Mouse (Mus musculus): Measurements from ENCODE around the gene 1110017D15Rik. TPM values are rescaled to one million over a fixed set of nuclear protein-coding genes. Genes with fewer than 3 reads are reported as not detected.

The 1110017D15Rik gene
- total and polyA plus RNA-seq, 3 experiments = 0.08 to 10.5 (median 0.22) TPM

DNA sequence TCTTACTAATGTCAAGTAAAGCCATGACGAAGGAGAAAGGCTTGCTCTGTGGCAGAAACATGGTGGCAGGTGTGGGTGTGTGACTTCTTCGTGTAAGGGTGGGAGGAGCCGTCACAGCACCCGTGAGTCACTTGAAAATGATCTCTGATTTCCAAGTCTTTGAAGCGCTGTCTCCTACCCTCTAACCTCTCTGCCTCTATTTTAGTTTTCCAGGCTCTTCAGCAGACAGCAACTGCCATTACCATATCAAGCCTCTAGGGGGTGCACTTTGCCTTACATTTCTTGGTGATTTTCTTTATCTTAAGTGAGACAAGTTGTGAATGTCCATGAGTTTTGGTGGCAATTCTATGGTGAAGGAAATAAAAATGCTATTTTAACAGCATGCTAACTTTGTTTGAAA lies 5.7 kb upstream of the 1110017D15Rik start:
- Histone ChIP-seq H3K36me3 (replicated peaks) (no peaks in the 10 kb centered on the region), H3K9me3 (replicated peaks) (no peaks in the 10 kb centered on the region), H3K4me3 (ENCODE audit: low read depth, low read length) (no peak overlapping the region), H3K4me1 (ENCODE audit: insufficient read depth, low read depth, low read length) (peaks cover 2% of the 10 kb centered on the region; the same call in 1 of the 2 replicates), H3K27me3 (ENCODE audit: insufficient read depth, low read length) (peaks cover 35% of the 10 kb centered on the region)
- ATAC-seq (ENCODE audit: extremely low read depth, insufficient number of reproducible peaks, low FRiP score, poor library complexity, severe bottlenecking) (no peak), DNase-seq (ENCODE audit: low spot score) (peak; percentile 21)
- peak; percentile 43; the same call in 1 of the 2 replicates for TF ChIP-seq CTCF (IDR thresholded peaks at IDR 0.05; ENCODE audit: low read depth, low read length)
- no peak for TF ChIP-seq GATA1 (IDR thresholded peaks at IDR 0.05; ENCODE audit: borderline replicate concordance, low read length)

DNA sequence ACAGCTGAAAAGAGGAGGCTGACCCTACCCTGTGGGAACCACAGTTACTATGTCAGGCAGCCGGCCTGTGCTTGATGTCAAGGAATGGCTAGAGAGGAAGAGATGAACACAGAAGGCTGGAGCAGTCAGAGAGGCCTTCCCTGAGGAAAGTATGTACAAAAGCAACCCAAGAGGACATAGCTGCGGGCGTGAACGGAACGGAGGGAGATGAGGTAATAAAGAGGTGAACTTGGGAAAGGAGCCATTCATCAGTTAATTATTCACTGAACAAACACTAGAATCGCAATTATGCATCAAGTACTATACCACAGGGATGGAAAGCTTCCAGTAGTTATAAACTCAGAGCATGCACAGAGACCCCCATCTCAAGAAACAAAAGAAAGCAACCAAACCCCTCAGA lies 5.0 kb upstream of the 1110017D15Rik start:
- Histone ChIP-seq H3K27me3 (ENCODE audit: insufficient read depth, low read length) (peaks cover 32% of the 10 kb centered on the region), H3K9me3 (replicated peaks) (no peaks in the 10 kb centered on the region), H3K4me3 (ENCODE audit: low read depth, low read length) (no peak overlapping the region), H3K4me1 (ENCODE audit: insufficient read depth, low read depth, low read length) (peaks cover 2% of the 10 kb centered on the region; the same call in 1 of the 2 replicates), H3K36me3 (replicated peaks) (no peaks in the 10 kb centered on the region)
- no peak for ATAC-seq (ENCODE audit: extremely low read depth, insufficient number of reproducible peaks, low FRiP score, poor library complexity, severe bottlenecking)
- TF ChIP-seq POLR2AphosphoS5 (IDR thresholded peaks at IDR 0.05; ENCODE audit: insufficient replicate concordance, low read depth, low read length) = no peak
- TF ChIP-seq TAL1 (conservative IDR thresholded peaks at IDR 0.05; ENCODE audit: low read depth, low read length) = no peak
- no peak for DNase-seq (ENCODE audit: low spot score)

DNA sequence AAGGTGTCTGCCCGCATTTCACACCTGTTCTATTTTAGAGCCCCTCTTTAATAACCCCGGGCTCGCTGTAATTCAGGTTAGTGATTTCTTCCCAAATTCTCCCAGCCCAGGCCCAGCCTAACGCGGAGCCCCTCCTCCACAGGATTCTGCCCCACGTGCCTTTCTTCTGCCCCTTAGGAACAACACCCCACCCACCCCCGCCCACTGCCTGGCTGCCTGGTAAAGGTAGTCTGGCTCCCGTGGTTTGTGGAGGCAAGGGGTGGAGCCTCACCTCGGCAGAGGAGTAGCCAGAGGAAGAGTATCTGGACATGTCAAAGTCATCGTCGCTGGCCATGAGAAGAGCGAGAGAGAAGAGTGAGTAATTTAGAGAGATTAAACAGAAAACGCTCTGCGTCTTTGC lies 3.5 kb upstream of the 1110017D15Rik start:
- Histone ChIP-seq H3K4me3 (ENCODE audit: low read depth, low read length) (no peak overlapping the region), H3K36me3 (replicated peaks) (no peaks in the 10 kb centered on the region)

DNA sequence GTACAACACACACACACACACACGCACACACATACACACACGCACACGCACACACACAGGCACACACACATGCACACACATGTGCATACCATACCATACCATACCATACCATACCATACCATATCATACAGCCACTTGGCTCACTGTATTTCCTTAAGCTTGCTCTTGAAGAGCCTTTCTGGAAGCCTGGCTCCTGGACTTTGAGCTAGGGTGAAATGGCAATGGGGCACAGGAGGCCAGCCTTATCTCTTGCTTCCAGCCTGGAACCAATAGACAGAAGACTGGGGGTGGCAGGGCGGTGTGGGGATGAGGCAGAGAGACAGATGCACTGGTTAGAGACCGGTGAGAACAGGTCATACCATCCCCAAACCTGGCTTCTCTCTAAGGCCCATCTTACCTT lies 2.1 kb upstream of the 1110017D15Rik start:
- Histone ChIP-seq H3K9me3 (replicated peaks) (no peaks in the 10 kb centered on the region), H3K27me3 (ENCODE audit: insufficient read depth, low read length) (peaks cover 21% of the 10 kb centered on the region; the same call in 1 of the 2 replicates), H3K36me3 (replicated peaks) (no peaks in the 10 kb centered on the region), H3K4me3 (ENCODE audit: low read depth, low read length) (no peak overlapping the region), H3K4me1 (ENCODE audit: insufficient read depth, low read depth, low read length) (peaks cover 2% of the 10 kb centered on the region; the same call in 1 of the 2 replicates)
- ATAC-seq (ENCODE audit: extremely low read depth, insufficient number of reproducible peaks, low FRiP score, poor library complexity, severe bottlenecking) (no peak), DNase-seq (ENCODE audit: low spot score) (no peak)
- TF ChIP-seq POLR2AphosphoS5 (IDR thresholded peaks at IDR 0.05; ENCODE audit: insufficient replicate concordance, low read depth, low read length) (no peak), CTCF (IDR thresholded peaks at IDR 0.05; ENCODE audit: low read depth, low read length) (no peak), GATA2 (IDR thresholded peaks at IDR 0.05; ENCODE audit: borderline replicate concordance, low read depth, low read length) (no peak), GATA1 (IDR thresholded peaks at IDR 0.05; ENCODE audit: borderline replicate concordance, low read length) (no peak), TAL1 (conservative IDR thresholded peaks at IDR 0.05; ENCODE audit: low read depth, low read length) (no peak)

More for the DNA sequence above, 3.5 kb upstream of the 1110017D15Rik start:
- DNase-seq (ENCODE audit: low spot score) (no peak), ATAC-seq (ENCODE audit: extremely low read depth, insufficient number of reproducible peaks, low FRiP score, poor library complexity, severe bottlenecking) (no peak)
- peaks cover 30% of the 10 kb centered on the region for H3K27me3 ChIP-seq (ENCODE audit: insufficient read depth, low read length)
- H3K4me1 ChIP-seq (ENCODE audit: insufficient read depth, low read depth, low read length) = peaks cover 2% of the 10 kb centered on the region; the same call in 1 of the 2 replicates
- no peaks in the 10 kb centered on the region for H3K9me3 ChIP-seq (replicated peaks)
- no peak for TF ChIP-seq GATA1 (IDR thresholded peaks at IDR 0.05; ENCODE audit: borderline replicate concordance, low read length)
- TF ChIP-seq GATA2 (IDR thresholded peaks at IDR 0.05; ENCODE audit: borderline replicate concordance, low read depth, low read length) = no peak
- no peak for TF ChIP-seq CTCF (IDR thresholded peaks at IDR 0.05; ENCODE audit: low read depth, low read length)
- no peak for TF ChIP-seq TAL1 (conservative IDR thresholded peaks at IDR 0.05; ENCODE audit: low read depth, low read length)
- TF ChIP-seq POLR2AphosphoS5 (IDR thresholded peaks at IDR 0.05; ENCODE audit: insufficient replicate concordance, low read depth, low read length) = no peak

DNA sequence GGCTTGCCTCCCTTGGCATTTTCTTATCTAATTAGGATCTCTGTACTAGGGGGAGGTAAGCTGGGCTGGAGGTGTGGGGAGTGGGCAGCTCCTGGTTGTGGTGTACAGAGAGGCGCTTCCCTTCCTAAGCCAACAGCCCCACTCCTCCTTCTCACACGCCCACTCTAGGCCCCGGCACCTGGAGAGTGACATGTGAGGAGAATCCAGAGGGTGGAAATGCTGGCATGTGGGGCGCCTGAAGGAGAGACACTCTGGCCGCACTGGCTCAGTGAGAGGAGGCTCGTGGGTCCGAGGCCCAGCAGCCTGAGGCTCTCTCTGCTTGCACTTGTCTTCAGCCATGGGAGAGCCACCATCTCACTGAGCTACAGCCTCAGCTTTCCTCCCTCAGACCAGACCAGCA lies 1.2 kb upstream of the 1110017D15Rik start:
- ATAC-seq (ENCODE audit: extremely low read depth, insufficient number of reproducible peaks, low FRiP score, poor library complexity, severe bottlenecking) (no peak), DNase-seq (ENCODE audit: low spot score) (no peak)
- Histone ChIP-seq H3K4me3 (ENCODE audit: low read depth, low read length) (no peak overlapping the region), H3K36me3 (replicated peaks) (no peaks in the 10 kb centered on the region), H3K4me1 (ENCODE audit: insufficient read depth, low read depth, low read length) (peaks cover 2% of the 10 kb centered on the region; the same call in 1 of the 2 replicates), H3K27me3 (ENCODE audit: insufficient read depth, low read length) (peaks cover 19% of the 10 kb centered on the region; the same call in 1 of the 2 replicates), H3K9me3 (replicated peaks) (no peaks in the 10 kb centered on the region)
- TF ChIP-seq GATA1 (IDR thresholded peaks at IDR 0.05; ENCODE audit: borderline replicate concordance, low read length) (no peak), GATA2 (IDR thresholded peaks at IDR 0.05; ENCODE audit: borderline replicate concordance, low read depth, low read length) (no peak), POLR2AphosphoS5 (IDR thresholded peaks at IDR 0.05; ENCODE audit: insufficient replicate concordance, low read depth, low read length) (no peak), TAL1 (conservative IDR thresholded peaks at IDR 0.05; ENCODE audit: low read depth, low read length) (no peak), CTCF (IDR thresholded peaks at IDR 0.05; ENCODE audit: low read depth, low read length) (no peak)

DNA sequence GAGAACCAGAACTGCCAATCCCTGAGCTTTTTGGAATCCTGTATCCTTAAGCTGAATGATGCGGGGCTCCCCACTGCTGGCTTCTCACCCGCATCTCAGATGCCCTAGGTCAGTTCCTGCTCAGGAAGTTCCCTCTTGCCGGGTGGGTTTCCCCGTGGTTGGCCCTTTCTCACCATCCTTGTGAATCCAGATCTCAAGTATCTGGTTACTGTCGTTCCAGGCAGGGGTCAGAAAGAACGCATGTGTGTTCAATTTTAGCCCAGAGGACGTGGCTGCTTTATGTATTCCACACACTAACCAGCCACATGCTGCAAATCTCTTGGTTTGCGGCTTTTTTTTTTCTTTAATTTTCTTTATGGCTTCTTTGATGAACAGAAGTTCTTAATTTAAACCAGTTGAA lies 3.4 kb downstream of the 1110017D15Rik start:
- Histone ChIP-seq H3K4me3 (ENCODE audit: low read depth, low read length) (no peak overlapping the region), H3K36me3 (replicated peaks) (no peaks in the 10 kb centered on the region), H3K9me3 (replicated peaks) (no peaks in the 10 kb centered on the region), H3K27me3 (ENCODE audit: insufficient read depth, low read length) (peaks cover 21% of the 10 kb centered on the region), H3K4me1 (ENCODE audit: insufficient read depth, low read depth, low read length) (peaks cover 2% of the 10 kb centered on the region; the same call in 1 of the 2 replicates)
- TF ChIP-seq GATA2 (IDR thresholded peaks at IDR 0.05; ENCODE audit: borderline replicate concordance, low read depth, low read length) = no peak
- TF ChIP-seq GATA1 (IDR thresholded peaks at IDR 0.05; ENCODE audit: borderline replicate concordance, low read length) = no peak
- no peak for TF ChIP-seq TAL1 (conservative IDR thresholded peaks at IDR 0.05; ENCODE audit: low read depth, low read length)
- TF ChIP-seq CTCF (IDR thresholded peaks at IDR 0.05; ENCODE audit: low read depth, low read length) = no peak
- no peak for TF ChIP-seq POLR2AphosphoS5 (IDR thresholded peaks at IDR 0.05; ENCODE audit: insufficient replicate concordance, low read depth, low read length)
- ATAC-seq (ENCODE audit: extremely low read depth, insufficient number of reproducible peaks, low FRiP score, poor library complexity, severe bottlenecking) (no peak), DNase-seq (ENCODE audit: low spot score) (no peak)

DNA sequence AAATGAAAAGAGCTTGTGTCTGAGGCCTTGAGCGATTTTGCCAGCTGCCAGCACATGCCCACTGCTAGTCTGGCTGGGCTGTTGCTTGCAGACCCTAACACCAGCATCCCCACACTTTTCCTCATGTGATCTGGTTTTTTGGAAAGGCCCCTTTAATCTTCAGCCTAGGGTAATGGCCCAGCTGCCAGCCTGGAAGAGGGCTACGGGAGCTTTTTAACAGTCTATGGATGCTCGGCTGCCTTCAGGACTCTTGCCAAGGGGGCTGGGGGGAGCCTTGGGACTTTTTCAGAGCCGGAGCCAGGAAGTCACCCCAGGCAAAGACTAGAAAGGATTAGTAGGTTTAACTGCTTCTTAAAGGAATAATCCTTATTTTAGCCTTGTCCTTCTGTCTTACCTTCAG lies 3.8 kb downstream of the 1110017D15Rik start:
- Histone ChIP-seq H3K36me3 (replicated peaks) (no peaks in the 10 kb centered on the region), H3K9me3 (replicated peaks) (no peaks in the 10 kb centered on the region), H3K27me3 (ENCODE audit: insufficient read depth, low read length) (peaks cover 22% of the 10 kb centered on the region), H3K4me3 (ENCODE audit: low read depth, low read length) (no peak overlapping the region), H3K4me1 (ENCODE audit: insufficient read depth, low read depth, low read length) (no peaks in the 10 kb centered on the region)
- DNase-seq (ENCODE audit: low spot score) (no peak), ATAC-seq (ENCODE audit: extremely low read depth, insufficient number of reproducible peaks, low FRiP score, poor library complexity, severe bottlenecking) (no peak)
- no peak for TF ChIP-seq GATA2 (IDR thresholded peaks at IDR 0.05; ENCODE audit: borderline replicate concordance, low read depth, low read length)
- TF ChIP-seq CTCF (IDR thresholded peaks at IDR 0.05; ENCODE audit: low read depth, low read length) = no peak
- no peak for TF ChIP-seq TAL1 (conservative IDR thresholded peaks at IDR 0.05; ENCODE audit: low read depth, low read length)
- TF ChIP-seq POLR2AphosphoS5 (IDR thresholded peaks at IDR 0.05; ENCODE audit: insufficient replicate concordance, low read depth, low read length) = no peak
- TF ChIP-seq GATA1 (IDR thresholded peaks at IDR 0.05; ENCODE audit: borderline replicate concordance, low read length) = no peak

Data from G1E (cell line).